Comparison of ENCODE assay signal across 20 mouse cellular contexts in the genomic region with DNA sequence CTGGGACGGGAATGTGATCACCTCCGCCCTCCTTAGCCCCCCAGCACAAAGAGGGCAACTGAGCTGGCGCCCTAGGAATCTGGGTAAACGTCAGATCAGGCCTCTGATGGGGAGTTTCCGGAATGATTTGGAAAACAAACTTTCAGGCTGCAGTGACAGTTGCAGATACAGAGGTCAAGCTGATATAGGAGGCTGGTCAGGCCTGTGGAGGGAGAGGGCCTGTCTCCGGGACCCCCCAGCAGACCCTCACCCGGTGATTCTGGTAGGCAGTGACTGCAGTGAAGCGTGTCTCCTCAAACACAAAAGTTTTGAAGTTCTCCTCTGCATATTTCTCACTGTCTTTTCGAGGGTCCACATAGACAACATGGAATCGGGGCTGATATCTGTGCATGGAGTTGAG. TPM values are rescaled to one million over a fixed set of nuclear protein-coding genes. Genes with fewer than 3 reads are reported as not detected.
DNase-seq lines count a peak whose midpoint lies in the region; ATAC-seq lines count a peak whose summit lies in the region.
"Had no signal": no experiment of that assay in that cellular context is flagged by ENCODE, and none has a peak within 500 bp of the region (broad histone marks: within the 10 kb centered on the region; RNA-seq: fewer than 3 reads in every experiment).

No protein-coding gene starts in this region.

- H3K36me3 ChIP-seq in lung, embryonic 15.5 days, result no peaks in the 10 kb centered on the region
- no peaks in the 10 kb centered on the region for H3K36me3 ChIP-seq in embryonic facial prominence, embryonic 10.5 days (replicated peaks)
- H3K36me3 ChIP-seq in embryonic facial prominence, embryonic 15.5 days, result no peaks in the 10 kb centered on the region
- no peaks in the 10 kb centered on the region for H3K36me3 ChIP-seq in limb, embryonic 13.5 days
- no peaks in the 10 kb centered on the region for H3K36me3 ChIP-seq in intestine, embryonic 15.5 days
- H3K36me3 ChIP-seq: heart, embryonic 15.5 days had no signal

- no peak overlapping the region for H3K27ac ChIP-seq in lung, embryonic 15.5 days
- H3K27ac ChIP-seq in embryonic facial prominence, embryonic 10.5 days (replicated peaks), result no peak overlapping the region
- no peak overlapping the region for H3K27ac ChIP-seq in embryonic facial prominence, embryonic 15.5 days (replicated peaks)
- H3K27ac ChIP-seq in limb, embryonic 13.5 days, result no peak overlapping the region
- H3K27ac ChIP-seq in intestine, embryonic 15.5 days, result no peak overlapping the region
- H3K27ac ChIP-seq: heart, embryonic 15.5 days had no signal

- no peak overlapping the region for H3K9ac ChIP-seq in lung, embryonic 15.5 days
- no peak overlapping the region for H3K9ac ChIP-seq in embryonic facial prominence, embryonic 15.5 days
- no peak overlapping the region for H3K9ac ChIP-seq in limb, embryonic 13.5 days
- no peak overlapping the region for H3K9ac ChIP-seq in intestine, embryonic 15.5 days
- H3K9ac ChIP-seq: forebrain, postnatal 0 days; heart, embryonic 15.5 days; liver, postnatal 0 days had no signal

- no peak for DNase-seq in lung, postnatal 25 days (ENCODE audit: low spot score)
- DNase-seq in embryonic facial prominence, embryonic 10.5 days (ENCODE audit: low spot score), result no peak
- DNase-seq in cerebellum, postnatal 25 days, result no peak
- DNase-seq: adrenal gland, postnatal 10 days; cerebellum, adult 18-20 months; cerebellum, postnatal 14 days; forebrain, postnatal 0 days; gastrocnemius, postnatal 25 days; heart, postnatal 36 days; kidney, adult 9 months; kidney, postnatal 14 days; liver, postnatal 0 days; lung, postnatal 14 days; thymus, adult 18-20 months had no signal

- H3K27me3 ChIP-seq in lung, embryonic 15.5 days, result peaks cover 93% of the 10 kb centered on the region
- H3K27me3 ChIP-seq in embryonic facial prominence, embryonic 10.5 days (replicated peaks; ENCODE audit: low read depth, poor library complexity, severe bottlenecking), result peaks cover 98% of the 10 kb centered on the region
- H3K27me3 ChIP-seq in embryonic facial prominence, embryonic 15.5 days, result peaks cover 87% of the 10 kb centered on the region
- H3K27me3 ChIP-seq in limb, embryonic 13.5 days, result peaks cover 95% of the 10 kb centered on the region
- peaks cover 93% of the 10 kb centered on the region for H3K27me3 ChIP-seq in intestine, embryonic 15.5 days (replicated peaks)

- no peaks in the 10 kb centered on the region for H3K9me3 ChIP-seq in lung, embryonic 15.5 days
- no peaks in the 10 kb centered on the region for H3K9me3 ChIP-seq in embryonic facial prominence, embryonic 10.5 days
- no peaks in the 10 kb centered on the region for H3K9me3 ChIP-seq in embryonic facial prominence, embryonic 15.5 days (replicated peaks)
- H3K9me3 ChIP-seq in limb, embryonic 13.5 days, result 0 out of 2 replicates have a peak, but pooled peaks cover 3% of the 10 kb centered on the region
- H3K9me3 ChIP-seq in intestine, embryonic 15.5 days, result no peaks in the 10 kb centered on the region
- H3K9me3 ChIP-seq: heart, embryonic 15.5 days had no signal

- no peak for ATAC-seq in lung, embryonic 15.5 days (ENCODE audit: borderline replicate concordance, extremely low read depth, low FRiP score, low TSS enrichment)
- no peak for ATAC-seq in embryonic facial prominence, embryonic 15.5 days (ENCODE audit: insufficient number of reproducible peaks, low FRiP score, low TSS enrichment, low read depth)
- ATAC-seq in limb, embryonic 13.5 days (ENCODE audit: low FRiP score, low read depth), result no peak
- no peak for ATAC-seq in intestine, embryonic 15.5 days
- ATAC-seq: forebrain, postnatal 0 days; liver, postnatal 0 days had no signal

- peaks cover 34% of the 10 kb centered on the region for H3K4me1 ChIP-seq in lung, embryonic 15.5 days
- H3K4me1 ChIP-seq in embryonic facial prominence, embryonic 10.5 days, result peaks cover 57% of the 10 kb centered on the region
- H3K4me1 ChIP-seq in embryonic facial prominence, embryonic 15.5 days, result peaks cover 40% of the 10 kb centered on the region
- peaks cover 35% of the 10 kb centered on the region for H3K4me1 ChIP-seq in limb, embryonic 13.5 days
- H3K4me1 ChIP-seq in intestine, embryonic 15.5 days (replicated peaks), result peaks cover 38% of the 10 kb centered on the region

- 0 out of 2 replicates have a peak overlapping the region, but pooled peaks have one; percentile 88 for H3K4me2 ChIP-seq in lung, embryonic 15.5 days
- peak overlapping the region; percentile 78 for H3K4me2 ChIP-seq in embryonic facial prominence, embryonic 15.5 days (replicated peaks)
- peak overlapping the region; percentile 74 for H3K4me2 ChIP-seq in limb, embryonic 13.5 days (replicated peaks)
- no peak overlapping the region for H3K4me2 ChIP-seq in intestine, embryonic 15.5 days (replicated peaks)

- H3K4me3 ChIP-seq in lung, embryonic 15.5 days, result no peak overlapping the region; the same call in 1 of the 2 replicates
- H3K4me3 ChIP-seq in embryonic facial prominence, embryonic 10.5 days, result peak overlapping the region; percentile 50
- peak overlapping the region; percentile 43 for H3K4me3 ChIP-seq in embryonic facial prominence, embryonic 15.5 days (replicated peaks)
- 0 out of 2 replicates have a peak overlapping the region, but pooled peaks have one; percentile 41 for H3K4me3 ChIP-seq in limb, embryonic 13.5 days
- H3K4me3 ChIP-seq in intestine, embryonic 15.5 days (replicated peaks), result no peak overlapping the region

- 49% methylated on average over 10 of the region's 10 CpGs for WGBS in lung, embryonic 15.5 days
- WGBS in embryonic facial prominence, embryonic 10.5 days, result 6% methylated on average over 10 of the region's 10 CpGs
- 49% methylated on average over 10 of the region's 10 CpGs for WGBS in embryonic facial prominence, embryonic 15.5 days
- WGBS in limb, embryonic 13.5 days, result 28% methylated on average over 10 of the region's 10 CpGs
- WGBS in intestine, embryonic 15.5 days, result 36% methylated on average over 10 of the region's 10 CpGs

RNA-seq across cellular contexts. Expression of gene Tbx1, which starts 7.3 kb away (rescaled TPM):
- 10.9 and 13.1 TPM in 2 replicates for polyA plus RNA-seq in lung, embryonic 15.5 days (2015; fragmentation: Nextera tagmentation; extraction: Ambion mirVana)
- polyA plus RNA-seq in embryonic facial prominence, embryonic 10.5 days (2016; fragmentation: Nextera tagmentation; extraction: Ambion mirVana), result 8.1 and 9.5 TPM in 2 replicates
- polyA plus RNA-seq in embryonic facial prominence, embryonic 15.5 days (2015; fragmentation: Nextera tagmentation; extraction: Ambion mirVana), result 24.0 and 24.3 TPM in 2 replicates
- 5.5 and 6.0 TPM in 2 replicates for polyA plus RNA-seq in limb, embryonic 13.5 days (2015; fragmentation: Nextera tagmentation; extraction: Ambion mirVana)
- 0.23 and 0.49 TPM in 2 replicates for polyA plus RNA-seq in intestine, embryonic 15.5 days (2015; fragmentation: Nextera tagmentation; extraction: Ambion mirVana)
- polyA plus RNA-seq: liver, postnatal 0 days had no signal

RNA-seq across cellular contexts. Expression of gene Gp1bb, which starts 39.0 kb away (rescaled TPM):
- polyA plus RNA-seq in lung, embryonic 15.5 days (2015; fragmentation: Nextera tagmentation; extraction: Ambion mirVana), result 2.8 and 4.3 TPM in 2 replicates
- polyA plus RNA-seq in embryonic facial prominence, embryonic 10.5 days (2016; fragmentation: Nextera tagmentation; extraction: Ambion mirVana), result 2.6 and 3.5 TPM in 2 replicates
- 2.6 and 2.8 TPM in 2 replicates for polyA plus RNA-seq in embryonic facial prominence, embryonic 15.5 days (2015; fragmentation: Nextera tagmentation; extraction: Ambion mirVana)
- 2.6 and 3.6 TPM in 2 replicates for polyA plus RNA-seq in limb, embryonic 13.5 days (2015; fragmentation: Nextera tagmentation; extraction: Ambion mirVana)
- 2.2 and 2.5 TPM in 2 replicates for polyA plus RNA-seq in intestine, embryonic 15.5 days (2015; fragmentation: Nextera tagmentation; extraction: Ambion mirVana)

RNA-seq across cellular contexts. Expression of gene Gm49601, which starts 43.1 kb away (rescaled TPM):
- 3.2 and 4.0 TPM in 2 replicates for polyA plus RNA-seq in lung, embryonic 15.5 days (2015; fragmentation: Nextera tagmentation; extraction: Ambion mirVana)
- 3.2 and 3.6 TPM in 2 replicates for polyA plus RNA-seq in embryonic facial prominence, embryonic 10.5 days (2016; fragmentation: Nextera tagmentation; extraction: Ambion mirVana)
- polyA plus RNA-seq in embryonic facial prominence, embryonic 15.5 days (2015; fragmentation: Nextera tagmentation; extraction: Ambion mirVana), result 7.2 and 7.8 TPM in 2 replicates
- polyA plus RNA-seq in limb, embryonic 13.5 days (2015; fragmentation: Nextera tagmentation; extraction: Ambion mirVana), result 5.9 and 6.0 TPM in 2 replicates
- 3.5 and 4.3 TPM in 2 replicates for polyA plus RNA-seq in intestine, embryonic 15.5 days (2015; fragmentation: Nextera tagmentation; extraction: Ambion mirVana)
- polyA plus RNA-seq: liver, embryonic 11.5 days; liver, postnatal 0 days had no signal

RNA-seq across cellular contexts. Expression of gene Sept5, which starts 46.6 kb away (rescaled TPM):
- 20.2 and 20.9 TPM in 2 replicates for polyA plus RNA-seq in lung, embryonic 15.5 days (2015; fragmentation: Nextera tagmentation; extraction: Ambion mirVana)
- 30.2 and 32.2 TPM in 2 replicates for polyA plus RNA-seq in embryonic facial prominence, embryonic 10.5 days (2016; fragmentation: Nextera tagmentation; extraction: Ambion mirVana)
- polyA plus RNA-seq in embryonic facial prominence, embryonic 15.5 days (2015; fragmentation: Nextera tagmentation; extraction: Ambion mirVana), result 51.1 and 64.8 TPM in 2 replicates
- polyA plus RNA-seq in limb, embryonic 13.5 days (2015; fragmentation: Nextera tagmentation; extraction: Ambion mirVana), result 37.0 and 41.7 TPM in 2 replicates
- polyA plus RNA-seq in intestine, embryonic 15.5 days (2015; fragmentation: Nextera tagmentation; extraction: Ambion mirVana), result 39.0 and 42.7 TPM in 2 replicates

Comparison
In these comparisons a context has a peak if more than half of its experiments do, and no peak if none do; other contexts are left out.
1. H3K4me3 ChIP-seq: peak in embryonic facial prominence, embryonic 10.5 days (single experiment), embryonic facial prominence, embryonic 15.5 days (single experiment) and limb, embryonic 13.5 days (single experiment); none in lung, embryonic 15.5 days (single experiment) and intestine, embryonic 15.5 days (single experiment).